9 mouse cellular contexts compared by ENCODE assay signal in genomic region chr7:122290165-122290564, GRCm38 (mm10). TPM values are rescaled to one million over a fixed set of nuclear protein-coding genes. Genes with fewer than 3 reads are reported as not detected.
A peak's percentile ranks its signal among the peaks of the same experiment; 100 is the strongest.
DNase-seq lines count a peak whose midpoint lies in the region; ATAC-seq and TF ChIP-seq lines count a peak whose summit lies in the region.
"Had no signal": no experiment of that assay in that cellular context is flagged by ENCODE, and none has a peak within 500 bp of the region (broad histone marks: within the 10 kb centered on the region; RNA-seq: fewer than 3 reads in every experiment).

No protein-coding gene starts in this region.

- no peak for TF ChIP-seq EP300 in heart, adult 2 months (IDR thresholded peaks at IDR 0.05; ENCODE audit: insufficient read depth, low read depth, low read length)

- no peaks in the 10 kb centered on the region for H3K9me3 ChIP-seq in hindbrain, embryonic 11.5 days (ENCODE audit: control insufficient read depth, low read length)
- H3K9me3 ChIP-seq in liver, embryonic 13.5 days (replicated peaks): no peaks in the 10 kb centered on the region

- H3K9ac ChIP-seq in heart, adult 2 months (ENCODE audit: low read depth, low read length): no peak overlapping the region
- H3K9ac ChIP-seq in hindbrain, embryonic 11.5 days (ENCODE audit: low read depth, low read length): no peak overlapping the region
- no peak overlapping the region for H3K9ac ChIP-seq in liver, embryonic 13.5 days

- H3K36me3 ChIP-seq in heart, adult 2 months (ENCODE audit: control insufficient read depth, insufficient read depth, low read length): no peaks in the 10 kb centered on the region
- H3K36me3 ChIP-seq in hindbrain, embryonic 11.5 days (ENCODE audit: control insufficient read depth, insufficient read depth, low read length): no peaks in the 10 kb centered on the region
- no peaks in the 10 kb centered on the region for H3K36me3 ChIP-seq in liver, embryonic 13.5 days

- WGBS in heart, adult 2 months: 14% methylated on average over 12 of the region's 12 CpGs
- 10% methylated on average over 12 of the region's 12 CpGs for WGBS in hindbrain, embryonic 11.5 days
- 12% methylated on average over 12 of the region's 12 CpGs for WGBS in liver, embryonic 13.5 days (ENCODE audit: insufficient replicate concordance)
- 14% methylated on average over 12 of the region's 12 CpGs for WGBS in olfactory bulb, adult 2 months

- peak; percentile 21; the same call in 1 of the 2 replicates for TF ChIP-seq CTCF in heart, adult 2 months (IDR thresholded peaks at IDR 0.05)
- TF ChIP-seq CTCF in olfactory bulb, adult 2 months (IDR thresholded peaks at IDR 0.05; ENCODE audit: insufficient read depth, low read depth, low read length): peak; percentile 58

- intact Hi-C loops in heart, adult 2 months (cut with DNase I): no loop called here
- intact Hi-C loops in heart, postnatal 25 days (cut with DNase I): no loop called here

- 0 out of 2 replicates have a peak, but pooled peaks have one; percentile 28 for ATAC-seq in hindbrain, embryonic 11.5 days (ENCODE audit: low FRiP score)
- no peak for ATAC-seq in liver, embryonic 13.5 days (ENCODE audit: low read depth)

- no peak overlapping the region for H3K27ac ChIP-seq in heart, adult 2 months
- H3K27ac ChIP-seq in hindbrain, embryonic 11.5 days (ENCODE audit: low read depth, low read length): no peak overlapping the region
- no peak overlapping the region for H3K27ac ChIP-seq in liver, embryonic 13.5 days
- H3K27ac ChIP-seq in olfactory bulb, adult 2 months (ENCODE audit: insufficient read depth, low read depth, low read length): no peak overlapping the region

- H3K4me3 ChIP-seq in heart, adult 2 months: no peak overlapping the region
- peak overlapping the region; percentile 55 for H3K4me3 ChIP-seq in hindbrain, embryonic 11.5 days (ENCODE audit: low read depth, low read length)
- H3K4me3 ChIP-seq in liver, embryonic 13.5 days (replicated peaks): peak overlapping the region; percentile 58; the same call in 1 of the 2 replicates
- peak overlapping the region; percentile 61 for H3K4me3 ChIP-seq in olfactory bulb, adult 2 months (ENCODE audit: insufficient read depth, low read depth, low read length)

- peak; percentile 16 to 34 for DNase-seq in heart, adult 2 months
- DNase-seq in heart, postnatal 25 days (ENCODE audit: low spot score): no peak
- DNase-seq in CD4-positive, CD25-positive, alpha-beta regulatory T cell, adult 2 months (ENCODE audit: low read depth, low spot score): peak; percentile 73
- DNase-seq in cerebellum, postnatal 25 days: peak; percentile 66 to 78
- peak; percentile 27 for DNase-seq in hindbrain, embryonic 11.5 days (ENCODE audit: low spot score)
- DNase-seq in liver, embryonic 13.5 days: no peak
- no peak for DNase-seq in embryo, embryonic 11 days

- H3K4me1 ChIP-seq in heart, adult 2 months (ENCODE audit: control insufficient read depth, insufficient read depth, low read length): no peaks in the 10 kb centered on the region
- H3K4me1 ChIP-seq in hindbrain, embryonic 11.5 days (replicated peaks; ENCODE audit: control insufficient read depth, insufficient read depth, low read length): 0 out of 2 replicates have a peak, but pooled peaks cover 2% of the 10 kb centered on the region
- H3K4me1 ChIP-seq in liver, embryonic 13.5 days (replicated peaks): peaks cover 15% of the 10 kb centered on the region
- peaks cover 25% of the 10 kb centered on the region for H3K4me1 ChIP-seq in olfactory bulb, adult 2 months (ENCODE audit: control insufficient read depth, insufficient read depth, low read length)

- H3K79me2 ChIP-seq in heart, adult 2 months (replicated peaks; ENCODE audit: control insufficient read depth, insufficient read depth, low read length): no peaks in the 10 kb centered on the region

- peak overlapping the region; percentile 91 for H3K4me2 ChIP-seq in hindbrain, embryonic 11.5 days (replicated peaks; ENCODE audit: low read depth, low read length)
- H3K4me2 ChIP-seq in liver, embryonic 13.5 days: peak overlapping the region; percentile 72

- peaks cover 2% of the 10 kb centered on the region; the same call in 1 of the 2 replicates for H3K27me3 ChIP-seq in heart, adult 2 months (ENCODE audit: control insufficient read depth, insufficient read depth, low read length)
- peaks cover 16% of the 10 kb centered on the region for H3K27me3 ChIP-seq in hindbrain, embryonic 11.5 days (ENCODE audit: control insufficient read depth, insufficient read depth, low read length)
- peaks cover 50% of the 10 kb centered on the region for H3K27me3 ChIP-seq in liver, embryonic 13.5 days

- no peak for TF ChIP-seq POLR2A in heart, adult 2 months (IDR thresholded peaks at IDR 0.05; ENCODE audit: insufficient read depth, low read depth, low read length)
- no peak for TF ChIP-seq POLR2A in olfactory bulb, adult 2 months (IDR thresholded peaks at IDR 0.05; ENCODE audit: insufficient read depth, low read depth, low read length)

RNA-seq across cellular contexts. Expression of gene Prkcb, which starts 1.6 kb away (rescaled TPM):
- 1 to 10 TPM; 3.8 to 4.5 TPM for total RNA-seq in heart, adult 2 months (2021)
- 3.6 and 4.5 TPM in 2 replicates for polyA plus RNA-seq in heart, adult 2 months (2012; rRNA removed)
- 1 to 10 TPM; 3.2 to 3.7 TPM for total RNA-seq in heart, postnatal 25 days (2021)
- 17.8 and 22.3 TPM in 2 replicates for polyA plus RNA-seq in hindbrain, embryonic 11.5 days (2014; fragmentation: Nextera tagmentation; extraction: Ambion mirVana)
- 1.8 and 2.3 TPM in 2 replicates for polyA plus RNA-seq in liver, embryonic 13.5 days (2015; fragmentation: Nextera tagmentation; extraction: Ambion mirVana)
- polyA plus RNA-seq in olfactory bulb, adult 2 months (2012; ENCODE audit: insufficient read depth, insufficient read length, low replicate concordance, missing spikeins): 270 and 694 TPM in 2 replicates
- total RNA-seq: MEL had no signal

Comparison
In these comparisons a context has a peak if more than half of its experiments do, and no peak if none do; other contexts are left out.
1. DNase-seq: peak in heart, adult 2 months (2 of 2), CD4-positive, CD25-positive, alpha-beta regulatory T cell, adult 2 months (single experiment), cerebellum, postnatal 25 days (2 of 2) and hindbrain, embryonic 11.5 days (single experiment); none in heart, postnatal 25 days (single experiment), liver, embryonic 13.5 days (single experiment) and embryo, embryonic 11 days (single experiment).
2. RNA of gene Prkcb, which starts 1.6 kb away (polyA plus RNA-seq): 270 to 694 TPM in olfactory bulb, adult 2 months; 17.8 to 22.3 TPM in hindbrain, embryonic 11.5 days, 3.6 to 4.5 TPM in heart, adult 2 months and 1.8 to 2.3 TPM in liver, embryonic 13.5 days; every median in the first group is over 10 times any median in the second.